Mouse (Mus musculus) limb, embryonic 12.5 days (tissue): ENCODE measurements around the gene 0610037L13Rik. TPM values are rescaled to one million over a fixed set of nuclear protein-coding genes. Genes with fewer than 3 reads are reported as not detected.

ENCODE experiments used
- ATAC-seq: fragments of 200-750 bp; cut with Nextera tagmentation; 2 replicates; pipeline ENCODE4 v1.8.0; 2017; ENCODE audit warnings: low read depth, moderate TSS enrichment; ENCODE audit not compliant: insufficient number of reproducible peaks, insufficient read depth, low FRiP score, low TSS enrichment
- H3K27ac ChIP-seq: fragments of 300-500 bp; sonication (generic); 2 replicates; pipeline ENCODE4 v1.5.1; 2016; ENCODE audit warnings: mild to moderate bottlenecking, moderate library complexity
- H3K27me3 ChIP-seq: fragments of 300-500 bp; sonication (generic); 2 replicates; pipeline ENCODE4 v1.6.1; 2016; ENCODE audit warnings: mild to moderate bottlenecking, moderate library complexity
- H3K36me3 ChIP-seq: fragments of 300-500 bp; sonication (generic); 2 replicates; pipeline ENCODE4 v1.6.1; 2016; ENCODE audit warnings: mild to moderate bottlenecking, moderate library complexity
- H3K4me1 ChIP-seq: fragments of 300-500 bp; sonication (generic); replicated peaks from 2 replicates; pipeline ENCODE4 v1.6.1; 2016
- H3K4me2 ChIP-seq: fragments of 300-500 bp; sonication (generic); 2 replicates; pipeline ENCODE4 v1.6.1; 2016; ENCODE audit warnings: mild to moderate bottlenecking, moderate library complexity
- H3K4me3 ChIP-seq: fragments of 300-500 bp; sonication (generic); replicated peaks from 2 replicates; pipeline ENCODE4 v1.5.1; 2016; ENCODE audit warnings: mild to moderate bottlenecking
- H3K9ac ChIP-seq: fragments of 300-500 bp; sonication (generic); replicated peaks from 2 replicates; pipeline ENCODE4 v1.6.1; 2016; ENCODE audit warnings: mild to moderate bottlenecking, moderate library complexity
- H3K9me3 ChIP-seq: fragments of 300-500 bp; sonication (generic); 2 replicates; pipeline ENCODE4 v1.6.1; 2016; ENCODE audit warnings: mild to moderate bottlenecking, moderate library complexity
- WGBS: fragments of 180-500 bp; shearing (Covaris S2); methylation state at CpG from one replicate; pipeline ENCODE4 v1.1.7; 2016; 5-methylcytosine and 5-hydroxymethylcytosine counted together
- polyA plus RNA-seq: library from polyadenylated mRNA; unstranded; fragments of >200 nt; fragmentation: Nextera tagmentation; extraction: Ambion mirVana; gene quantifications from 2 replicates; pipeline ENCODE4 v1.2.1, GENCODE M21; 2016

Gene 0610037L13Rik
- polyA plus RNA-seq, 1 experiment from 2014 or later, result 125 TPM

DNA sequence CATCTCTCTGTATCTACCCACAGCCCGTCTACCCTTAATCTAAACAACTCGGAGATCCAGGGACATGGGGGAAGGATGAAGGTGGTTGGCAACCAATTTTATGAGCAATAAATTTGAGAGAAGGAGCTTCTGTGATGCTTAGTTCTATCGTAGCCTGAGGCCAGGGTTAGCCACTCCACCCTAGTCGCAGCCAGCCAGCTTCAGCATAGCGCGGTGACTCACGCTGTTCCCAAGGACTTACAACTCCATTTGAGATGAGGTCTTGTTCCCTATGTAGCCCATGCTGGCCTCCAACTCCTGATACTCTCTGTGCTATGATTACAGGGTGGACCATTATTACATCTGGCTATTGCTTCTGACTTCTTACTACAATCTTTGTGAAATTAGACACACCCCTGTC is 53.1 kb downstream of the 0610037L13Rik start:
- WGBS, result 85% methylated on average over 7 of the region's 7 CpGs
- H3K27ac ChIP-seq, result no peak overlapping the region
- ATAC-seq, result no peak
- H3K4me3 ChIP-seq, result no peak overlapping the region
- H3K27me3 ChIP-seq, result no peaks in the 10 kb centered on the region
- H3K9me3 ChIP-seq, result no peaks in the 10 kb centered on the region
- H3K9ac ChIP-seq, result no peak overlapping the region
- no peaks in the 10 kb centered on the region; the same call in 1 of the 2 replicates for H3K4me1 ChIP-seq
- no peak overlapping the region for H3K4me2 ChIP-seq
- no peaks in the 10 kb centered on the region for H3K36me3 ChIP-seq

DNA sequence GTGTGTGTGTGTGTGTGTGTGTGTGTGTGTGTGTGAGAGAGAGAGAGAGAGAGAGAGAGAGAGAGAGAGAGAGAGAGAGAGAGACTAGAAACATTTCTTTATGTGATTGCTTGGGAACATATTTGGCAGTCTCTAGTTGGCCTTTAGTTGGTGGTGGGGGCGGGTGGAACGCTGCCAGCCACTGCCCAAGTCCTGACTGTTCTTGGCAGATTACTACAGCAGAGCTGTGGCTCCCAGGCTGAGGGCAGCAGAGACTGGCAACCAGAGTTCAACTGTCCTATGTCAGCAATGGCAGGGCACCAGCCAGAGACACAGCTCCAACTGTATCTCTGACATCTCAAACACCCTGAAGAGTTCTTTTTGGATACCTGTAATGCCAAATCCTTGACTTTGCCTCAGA is 54.5 kb downstream of the 0610037L13Rik start:
- H3K9ac ChIP-seq, result no peak overlapping the region
- no peak overlapping the region for H3K4me3 ChIP-seq
- no peak overlapping the region for H3K4me2 ChIP-seq
- no peaks in the 10 kb centered on the region; the same call in 1 of the 2 replicates for H3K4me1 ChIP-seq
- no peaks in the 10 kb centered on the region for H3K36me3 ChIP-seq
- 92% methylated on average over 2 of the region's 2 CpGs for WGBS
- no peak for ATAC-seq
- H3K27ac ChIP-seq, result no peak overlapping the region
- H3K27me3 ChIP-seq, result no peaks in the 10 kb centered on the region
- H3K9me3 ChIP-seq, result no peaks in the 10 kb centered on the region

Other genes with a start within 250 kb of the 0610037L13Rik start
- gene Dmrtb1, start 205.6 kb upstream of the 0610037L13Rik start, polyA plus RNA-seq, result 0.25 and 0.27 TPM in 2 replicates
- 6.0 and 7.4 TPM in 2 replicates for gene Lrp8, start 87.6 kb upstream of the 0610037L13Rik start, polyA plus RNA-seq
- 255 and 288 TPM in 2 replicates for gene Magoh, start 10.1 kb upstream of the 0610037L13Rik start, polyA plus RNA-seq
- 32.7 and 36.1 TPM in 2 replicates for gene Cpt2, start 33.8 kb downstream of the 0610037L13Rik start, polyA plus RNA-seq
- gene Slc1a7, start 78.5 kb downstream of the 0610037L13Rik start, polyA plus RNA-seq, result not detected in 2 replicates
- 0.46 and 0.72 TPM in 2 replicates for gene Podn, start 206.6 kb downstream of the 0610037L13Rik start, polyA plus RNA-seq